Mouse (Mus musculus) frontal cortex, adult (tissue): ENCODE measurements around the gene Cd48.
"Not testable (repeated sequence)": the region's sequence is repeated elsewhere in the genome, so short reads cannot be mapped to it uniquely, and the experiment has no call there.

Experiments used
- ATAC-seq: cut with Nextera tagmentation; 2 replicates; pipeline ENCODE4 v1.9.2; 2017; ENCODE audit warnings: mild to moderate bottlenecking, moderate library complexity, mixed read lengths; ENCODE audit not compliant: low TSS enrichment

Cd48 gene

DNA sequence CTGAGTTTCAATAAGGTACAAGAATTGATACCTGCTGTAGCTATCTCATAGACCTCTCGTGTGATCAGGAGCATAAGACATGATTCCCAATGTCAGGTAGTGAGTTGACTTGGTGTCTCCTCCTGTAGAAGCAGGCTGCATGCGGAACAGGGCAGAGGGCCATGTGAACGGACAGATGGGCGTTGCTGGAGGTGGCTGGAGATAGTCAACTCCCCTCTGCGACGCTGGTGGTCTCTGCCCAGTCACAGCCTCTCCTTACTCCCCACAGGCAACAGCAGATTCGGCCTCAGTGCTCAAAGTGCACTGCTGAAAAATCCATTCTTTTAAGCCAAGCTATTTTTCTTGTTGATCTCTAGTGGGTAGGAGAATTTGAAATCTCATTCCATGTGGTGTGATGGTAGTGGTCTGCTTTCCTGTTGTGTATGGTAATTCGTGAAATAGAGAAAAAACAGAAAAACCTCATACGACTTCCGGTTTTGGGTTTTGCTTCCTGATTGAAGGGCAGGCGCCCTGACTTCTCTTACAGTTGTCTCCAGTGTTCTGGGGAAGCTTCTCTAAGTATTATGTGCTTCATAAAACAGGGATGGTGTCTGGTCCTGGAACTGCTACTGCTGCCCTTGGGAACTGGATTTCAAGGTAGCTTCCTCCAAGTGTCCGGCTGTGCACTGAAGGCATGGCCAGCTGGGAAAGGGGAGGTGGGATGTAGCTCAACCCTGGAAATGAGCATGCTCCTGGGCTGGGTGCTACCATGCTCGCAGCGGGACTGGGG is at the start of gene Cd48:
TSS of gene Cd48 (plus strand) at position 479 of the 769 bp plus-strand sequence.
- no peak for ATAC-seq

DNA sequence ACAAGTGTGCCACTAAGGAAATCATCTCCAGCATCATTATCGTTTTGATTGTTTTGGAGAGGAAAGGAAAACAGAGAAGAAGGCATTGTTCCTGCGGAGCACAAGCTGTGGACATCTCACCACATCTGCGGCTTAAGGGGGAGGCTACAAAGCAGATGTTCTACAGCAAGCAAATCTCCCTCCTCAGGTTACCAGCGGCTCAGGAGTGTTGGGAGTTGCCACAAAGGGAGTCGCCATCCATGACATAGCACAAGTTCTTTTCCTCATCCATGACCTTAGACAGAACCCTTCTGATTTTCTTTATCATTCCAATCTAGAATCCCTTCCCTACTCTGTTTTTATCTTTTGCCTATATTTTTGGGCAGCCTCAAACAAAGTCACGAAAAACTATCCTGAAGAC is 46.1 kb upstream of the Cd48 start:
- no peak for ATAC-seq

DNA sequence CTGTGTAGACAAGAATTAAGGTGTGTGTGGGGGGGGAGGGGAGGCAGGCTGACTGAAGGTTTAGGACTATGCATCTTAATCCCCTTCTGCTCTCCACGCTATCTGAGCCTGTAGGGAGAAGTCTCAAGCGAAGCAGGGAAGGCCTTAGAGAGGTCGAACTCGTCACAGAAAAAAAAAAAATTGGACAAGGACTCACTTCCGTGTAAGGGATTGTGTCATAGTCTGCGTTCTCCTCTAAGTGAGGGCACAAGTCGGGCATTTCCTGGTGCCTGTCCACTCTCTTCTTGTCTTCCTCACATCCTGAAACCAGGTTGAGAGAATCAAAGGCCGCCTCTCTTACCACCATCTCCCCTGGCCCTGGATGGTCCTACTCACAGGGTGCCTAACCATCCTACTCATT is 44.7 kb upstream of the Cd48 start:
- ATAC-seq = no peak

DNA sequence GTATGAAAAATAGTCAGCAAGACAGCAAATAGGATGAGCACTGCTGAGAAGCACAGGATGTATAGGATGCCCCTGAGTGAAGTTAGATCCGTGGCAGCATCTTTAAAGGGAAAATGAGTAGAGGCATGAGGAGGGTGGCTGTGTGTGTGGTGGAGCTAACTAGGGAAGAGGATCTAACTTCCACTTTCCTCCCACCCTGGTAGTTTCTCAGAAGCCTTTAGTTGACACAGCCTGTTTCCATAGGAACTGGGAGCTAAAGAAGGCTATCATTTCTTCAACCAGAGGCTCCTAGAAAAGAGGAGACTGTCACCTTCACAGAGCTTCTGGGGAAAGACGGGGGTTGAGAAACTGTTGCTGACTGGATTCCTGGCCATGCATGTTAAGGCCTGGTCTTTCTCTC is 43.1 kb upstream of the Cd48 start:
- ATAC-seq = peak; percentile 81

DNA sequence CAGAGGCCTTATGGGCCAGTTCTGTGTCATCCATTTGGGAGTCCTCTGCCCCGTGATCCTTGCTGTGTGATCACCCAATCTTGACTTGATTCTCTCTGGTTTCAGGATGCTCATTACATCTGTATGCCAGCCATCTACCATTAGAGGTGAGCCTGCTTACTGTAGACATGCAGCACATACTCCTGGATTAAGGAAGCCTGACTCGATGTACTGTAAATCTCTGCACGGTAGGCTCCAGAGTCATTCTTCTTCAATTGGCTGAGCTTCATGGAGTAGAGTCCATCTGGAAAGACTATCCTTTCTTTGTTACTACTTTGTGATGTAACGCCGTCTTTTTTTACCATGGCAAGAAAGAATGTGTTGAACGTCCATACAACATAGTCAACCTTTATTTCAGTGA is 41.0 kb upstream of the Cd48 start:
- ATAC-seq = no peak

DNA sequence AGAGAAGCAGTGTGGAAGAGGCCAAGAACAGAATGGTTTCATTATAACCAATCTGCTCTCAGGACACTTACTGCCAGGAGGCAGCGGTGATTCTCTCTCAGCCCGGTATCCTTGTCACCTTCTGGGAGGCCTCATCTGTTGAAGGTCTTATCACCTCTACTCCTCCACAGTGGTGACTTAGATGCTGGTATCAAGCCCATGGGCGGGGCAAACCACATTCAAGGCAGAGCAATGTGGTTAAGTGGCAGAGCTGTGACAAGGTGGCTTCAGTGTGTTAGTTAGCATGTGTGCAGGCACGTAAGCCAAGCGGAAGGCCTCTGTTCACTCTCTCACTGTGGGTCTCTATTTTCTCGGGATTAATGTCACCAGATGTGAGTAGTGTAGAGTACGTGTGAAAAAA is 38.2 kb upstream of the Cd48 start:
- no peak for ATAC-seq

DNA sequence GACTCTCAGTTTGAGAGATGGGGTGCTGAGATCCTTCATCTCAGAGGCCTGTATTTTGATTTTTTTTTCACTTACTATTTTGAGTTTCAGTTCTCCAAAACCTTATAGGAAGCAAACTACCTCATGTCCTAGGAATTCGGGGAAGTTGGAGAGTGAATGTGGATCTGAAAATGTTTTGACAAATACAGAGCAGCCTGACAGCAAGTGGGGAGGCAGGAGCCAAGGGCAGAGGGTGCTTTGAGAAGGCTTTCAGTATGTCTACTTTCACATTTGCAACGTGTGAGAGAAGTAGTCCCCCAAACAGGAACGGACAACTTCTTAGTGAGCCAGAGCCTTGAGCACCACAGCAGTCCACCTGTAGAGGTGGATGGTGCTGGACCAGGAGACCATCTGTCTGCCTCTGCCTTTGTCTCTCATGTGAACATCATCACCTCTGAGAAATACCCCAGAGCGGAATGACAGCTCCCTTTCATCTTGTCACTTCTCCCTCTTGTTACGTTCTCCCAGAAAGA is 35.3 kb upstream of the Cd48 start:
- ATAC-seq = no peak

DNA sequence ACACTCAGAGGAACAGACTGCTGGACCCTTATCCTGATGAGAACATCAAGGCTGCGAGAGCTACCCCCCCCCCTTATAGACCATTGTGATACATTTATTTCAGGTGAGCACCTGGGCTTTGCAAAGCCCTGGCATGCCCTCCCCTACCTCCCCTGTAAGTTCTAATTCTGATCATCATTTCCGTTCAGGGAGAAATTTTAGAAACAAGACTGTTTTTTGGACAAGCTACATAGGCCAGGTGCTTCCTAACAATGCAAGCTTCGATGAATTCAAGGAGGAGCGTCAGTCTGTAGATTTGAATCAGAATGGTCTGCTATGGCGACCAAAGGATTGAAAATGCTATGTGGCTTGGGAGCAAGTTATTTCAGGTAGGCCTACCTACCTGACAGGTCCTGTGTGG is 34.1 kb upstream of the Cd48 start:
- ATAC-seq = no peak

DNA sequence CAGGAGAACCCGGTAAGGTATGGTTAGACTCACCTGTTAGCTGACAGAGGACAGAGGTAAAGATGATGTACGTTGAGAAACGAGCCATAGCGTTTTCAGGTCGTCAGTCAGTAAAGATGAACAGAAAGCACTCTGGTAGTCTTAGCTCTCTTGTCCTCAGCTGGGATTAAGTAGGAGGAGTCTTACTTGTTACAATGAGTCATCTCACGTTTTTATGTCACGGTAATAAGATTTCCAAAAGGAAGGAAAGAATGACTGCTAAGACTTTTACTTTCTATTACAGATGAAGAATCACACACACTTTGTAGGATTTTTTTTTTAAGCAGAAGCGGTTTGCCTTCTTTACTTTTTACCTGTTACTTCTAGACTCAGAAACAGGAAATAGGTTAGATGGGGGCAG is 33.0 kb upstream of the Cd48 start:
- no peak for ATAC-seq

DNA sequence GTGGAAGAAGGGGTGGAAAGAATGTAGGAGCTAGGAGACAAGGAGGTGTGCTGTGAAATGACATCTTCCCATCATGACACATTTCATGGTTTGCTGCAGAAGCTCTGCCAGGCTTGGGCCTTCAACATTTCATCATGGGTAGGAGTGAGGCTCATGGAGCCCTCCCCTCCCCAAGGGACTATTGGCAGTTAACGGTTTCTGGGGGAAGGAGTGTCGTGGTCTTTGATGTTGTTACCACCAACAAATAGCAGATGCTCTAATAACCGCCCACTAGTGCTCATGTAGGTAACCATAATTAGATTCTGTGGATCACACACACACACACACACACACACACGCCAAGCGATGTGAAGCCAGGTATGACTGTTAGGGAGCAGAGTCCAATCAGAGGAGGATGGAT is 29.1 kb upstream of the Cd48 start, which contains the start of gene Slamf7:
TSS of gene Slamf7 (minus strand) at position 302 of the 400 bp plus-strand sequence.
- ATAC-seq = no peak

DNA sequence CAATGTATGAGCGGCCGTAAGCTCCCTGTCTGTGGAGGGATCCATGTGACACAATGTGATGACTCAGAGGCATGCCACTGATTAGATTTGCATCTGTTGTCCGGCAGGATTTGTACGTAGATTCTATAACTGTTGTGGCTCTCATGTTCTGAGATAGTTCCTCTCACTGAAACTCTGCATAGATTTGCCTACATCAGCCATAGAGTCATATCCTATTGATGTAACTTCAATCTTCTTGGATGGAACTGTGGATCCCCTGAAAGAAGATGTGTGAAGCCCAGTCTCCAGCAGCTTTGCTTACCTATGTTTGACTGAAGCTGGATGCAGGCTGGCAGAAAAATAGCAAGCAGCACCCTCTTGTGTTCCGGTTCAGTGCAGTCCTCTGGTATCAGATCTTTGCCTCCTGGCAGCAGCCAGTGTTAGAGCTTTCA is 23.2 kb upstream of the Cd48 start:
- ATAC-seq = peak; percentile 95

DNA sequence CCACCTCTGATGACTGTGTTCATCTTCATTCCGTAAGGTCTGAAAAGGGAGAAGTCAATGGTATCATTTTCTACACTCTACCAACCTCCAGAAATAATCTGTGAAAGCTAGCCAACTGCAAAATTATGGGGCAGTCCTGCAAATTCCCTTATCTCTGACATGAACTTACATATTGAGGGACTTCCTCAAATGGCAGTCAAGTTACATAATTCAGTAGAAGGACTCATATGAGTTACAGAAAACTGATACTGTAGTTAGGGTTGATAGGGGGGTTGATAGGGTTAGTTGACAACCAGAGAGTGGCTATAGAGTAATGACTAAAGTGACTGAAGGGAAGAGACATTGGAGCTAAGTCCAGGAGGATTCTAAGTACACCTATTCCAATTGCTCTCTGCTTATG is 21.4 kb upstream of the Cd48 start:
- no peak for ATAC-seq

DNA sequence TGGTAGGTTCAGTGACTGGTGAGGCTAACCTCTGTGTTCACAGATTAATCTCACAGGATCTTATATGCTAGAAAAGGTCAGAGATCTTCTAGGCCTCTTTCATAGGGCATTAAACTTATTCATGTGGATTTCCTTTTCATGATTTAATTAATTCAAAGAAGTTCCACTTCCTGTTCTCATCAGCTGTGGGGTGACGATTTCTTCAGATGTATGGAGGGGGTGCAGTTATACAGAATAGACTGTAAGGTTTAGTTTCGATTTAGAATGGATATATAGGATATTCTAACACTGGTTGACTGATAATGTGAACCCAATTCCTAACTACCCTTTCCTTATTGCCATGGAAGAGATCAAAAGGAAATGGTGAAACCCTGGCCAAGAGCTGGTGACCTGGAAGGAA is 20.3 kb upstream of the Cd48 start:
- no peak for ATAC-seq

DNA sequence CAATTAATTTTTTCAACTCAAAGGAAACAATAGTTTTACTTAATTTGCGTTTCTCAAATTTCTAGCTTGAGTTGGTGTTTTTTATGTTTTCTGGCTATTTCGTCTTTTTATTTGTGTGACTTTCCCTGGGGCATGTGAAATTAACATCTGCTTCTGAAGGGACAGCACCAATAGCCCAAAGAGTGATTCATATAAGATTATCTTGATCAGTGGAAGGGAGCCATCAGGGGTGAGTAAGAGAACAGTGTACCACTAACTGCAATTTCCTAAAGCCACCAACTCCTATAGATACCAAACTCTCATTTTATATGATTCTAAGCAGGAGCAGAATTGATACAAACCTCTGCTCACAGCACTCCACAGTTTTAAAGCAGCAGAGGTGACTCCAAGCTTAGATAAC is 18.1 kb upstream of the Cd48 start:
- ATAC-seq = no peak

DNA sequence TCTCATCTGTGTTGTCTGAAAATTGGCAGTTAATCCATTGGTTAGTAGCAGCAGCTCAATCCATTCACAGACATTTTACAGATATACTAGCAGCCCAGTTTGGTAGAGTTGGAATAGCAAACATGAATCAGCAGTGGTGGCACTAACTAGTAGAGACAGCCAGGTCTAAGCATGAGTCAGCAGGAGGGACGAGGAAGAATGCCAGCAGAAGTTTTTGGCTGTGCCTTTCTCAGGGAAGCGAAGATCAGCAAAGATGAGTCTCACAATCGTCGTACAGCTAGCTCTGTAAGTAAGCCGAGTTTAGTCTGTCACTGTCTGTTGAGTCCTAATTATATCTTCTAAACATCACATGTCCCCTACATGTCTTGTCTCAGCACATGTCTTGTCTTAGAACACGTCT is 15.5 kb upstream of the Cd48 start:
- ATAC-seq = peak; percentile 70

DNA sequence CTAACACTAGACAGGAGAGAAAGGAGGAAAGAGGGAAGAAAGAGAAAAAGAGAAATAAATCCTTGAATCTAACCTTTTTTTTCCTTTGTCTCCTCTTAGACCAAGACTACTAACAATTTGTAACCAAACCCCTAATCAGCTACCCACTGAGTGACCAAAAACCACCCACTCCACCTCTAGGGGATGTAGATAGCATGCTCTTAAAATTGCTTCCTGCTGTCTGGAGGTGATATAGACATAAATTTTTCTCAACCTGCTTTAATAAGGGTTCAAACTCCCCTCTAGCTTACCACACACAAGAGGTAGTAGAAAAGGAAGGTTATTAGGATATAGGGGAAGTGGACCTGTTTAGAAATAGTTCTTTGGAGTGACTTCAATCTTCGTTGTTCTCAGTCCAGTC is 14.6 kb upstream of the Cd48 start:
- no peak for ATAC-seq

DNA sequence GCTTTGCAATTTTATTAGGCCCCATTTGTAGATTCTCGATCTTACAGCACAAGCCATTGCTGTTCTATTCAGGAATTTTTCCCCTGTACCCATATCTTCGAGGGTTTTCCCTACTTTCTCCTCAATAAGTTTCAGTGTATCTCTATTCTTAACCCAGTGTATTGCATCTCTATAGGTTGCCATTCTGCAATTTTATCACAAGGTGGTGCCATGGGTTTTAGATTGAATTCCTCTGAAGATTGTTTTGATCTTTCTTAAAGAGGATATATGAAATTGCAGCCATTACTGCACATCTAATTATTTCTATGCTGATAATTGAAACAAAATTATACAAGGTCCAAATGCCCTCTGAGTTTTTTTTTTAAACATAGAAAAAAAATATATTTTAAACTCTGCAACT is 9.4 kb upstream of the Cd48 start:
- ATAC-seq = not testable (repeated sequence)

DNA sequence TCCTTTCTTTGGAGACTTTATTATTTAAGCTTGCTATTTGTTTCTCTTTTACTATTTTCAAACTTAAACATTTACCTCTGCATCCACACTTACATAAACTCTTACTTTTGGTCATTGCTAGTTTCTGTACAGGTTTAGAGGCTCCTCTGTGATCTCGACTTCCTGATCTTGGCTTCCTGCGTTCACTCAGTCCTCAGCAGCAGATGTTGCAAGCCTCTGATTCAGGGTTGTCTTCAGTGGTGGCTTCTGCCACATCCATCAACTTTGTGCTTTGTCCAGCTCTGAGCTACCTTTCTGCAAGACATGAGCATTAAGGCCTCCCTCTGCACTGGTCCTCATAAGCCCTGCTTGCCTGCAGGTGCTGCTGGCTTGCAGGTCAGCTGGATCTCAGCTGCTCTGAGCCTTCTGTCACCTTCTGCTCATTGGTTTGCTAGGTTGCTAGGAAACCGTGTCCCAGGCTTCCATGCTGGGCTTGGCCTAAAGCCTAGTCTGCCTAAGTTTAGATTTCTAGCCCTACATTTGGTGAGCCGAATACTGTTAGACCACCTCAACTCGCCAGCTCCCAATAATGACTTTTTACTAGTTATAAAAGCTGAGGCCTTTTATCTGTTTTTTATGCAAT is 8.8 kb upstream of the Cd48 start:
- peak; percentile 93 for ATAC-seq

DNA sequence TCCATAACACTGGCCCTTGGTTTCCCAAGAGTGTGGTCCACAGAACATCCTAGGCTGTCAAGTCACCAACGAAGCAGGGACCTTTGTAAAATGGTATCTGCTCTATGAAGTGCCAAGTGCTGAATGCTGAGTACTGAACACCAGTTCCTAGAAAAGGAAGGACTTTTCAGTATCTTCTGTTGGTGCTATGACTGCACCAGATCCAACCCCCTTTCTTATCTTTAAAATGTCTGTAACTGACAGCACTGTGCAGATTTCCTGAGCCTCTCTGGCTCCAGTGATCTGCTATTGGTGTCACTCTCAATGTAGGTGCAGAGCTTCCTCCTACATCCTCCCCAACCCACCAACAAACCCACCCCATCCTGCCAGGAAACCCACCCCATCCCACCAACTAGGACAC is 7.3 kb upstream of the Cd48 start:
- ATAC-seq = no peak

DNA sequence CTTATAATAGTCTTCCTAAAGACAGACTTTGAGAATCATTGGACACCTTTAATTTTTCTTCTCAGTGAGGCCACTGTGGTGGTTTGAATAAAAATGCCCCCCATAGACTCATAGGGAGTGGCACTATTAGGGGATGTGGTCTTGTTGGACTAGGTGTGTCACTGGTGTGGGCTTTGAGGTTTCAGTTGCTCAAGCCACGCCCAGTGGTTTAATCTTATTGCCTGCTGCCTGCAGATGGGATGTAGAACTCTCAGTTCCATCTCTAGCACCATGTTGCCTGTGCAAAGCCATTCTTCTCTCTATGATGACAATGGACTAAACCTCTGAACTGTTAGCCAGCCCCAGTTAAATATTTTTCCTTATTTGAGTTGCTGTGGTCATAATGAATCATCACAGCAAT is 4.1 kb upstream of the Cd48 start:
- no peak for ATAC-seq

DNA sequence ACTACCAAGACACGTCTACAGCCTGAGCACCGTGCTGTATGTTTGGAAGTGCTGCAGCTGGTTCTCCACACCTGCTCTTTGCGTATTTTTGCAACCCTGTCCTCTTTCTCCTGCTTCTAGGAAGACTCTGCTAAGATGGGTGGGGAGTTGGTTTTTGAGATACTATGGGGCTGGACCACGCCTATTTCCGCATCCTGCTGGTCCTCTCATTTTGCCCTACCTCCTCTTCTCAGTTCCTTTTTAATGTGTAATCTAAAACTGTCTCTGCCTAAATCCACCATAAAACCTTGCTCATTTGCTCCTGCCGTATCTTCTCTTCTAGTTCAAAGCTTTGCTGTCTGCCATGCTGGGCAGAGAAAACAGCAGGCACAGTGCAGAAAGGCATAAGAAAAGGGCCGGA is 800 bp upstream of the Cd48 start:
- ATAC-seq = no peak

DNA sequence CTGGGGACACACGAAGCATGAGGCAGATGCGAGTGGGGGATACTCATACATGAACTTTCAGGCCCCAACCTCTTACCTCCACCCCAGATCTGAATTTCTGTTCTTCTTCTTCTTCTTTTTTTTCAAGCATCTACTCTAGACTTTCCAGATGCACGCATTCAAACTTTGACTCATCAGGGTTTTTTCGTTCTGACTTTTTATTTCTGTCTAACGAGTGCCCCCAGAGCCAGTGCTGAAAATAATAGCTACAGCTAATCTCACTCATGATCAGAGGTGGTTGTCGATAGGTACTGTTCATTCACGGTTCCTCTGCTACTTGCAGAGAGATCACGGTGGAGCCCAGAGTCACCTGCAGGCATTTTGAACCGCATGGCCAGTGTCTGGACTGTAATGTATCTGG is 3.1 kb downstream of the Cd48 start:
- ATAC-seq = no peak

DNA sequence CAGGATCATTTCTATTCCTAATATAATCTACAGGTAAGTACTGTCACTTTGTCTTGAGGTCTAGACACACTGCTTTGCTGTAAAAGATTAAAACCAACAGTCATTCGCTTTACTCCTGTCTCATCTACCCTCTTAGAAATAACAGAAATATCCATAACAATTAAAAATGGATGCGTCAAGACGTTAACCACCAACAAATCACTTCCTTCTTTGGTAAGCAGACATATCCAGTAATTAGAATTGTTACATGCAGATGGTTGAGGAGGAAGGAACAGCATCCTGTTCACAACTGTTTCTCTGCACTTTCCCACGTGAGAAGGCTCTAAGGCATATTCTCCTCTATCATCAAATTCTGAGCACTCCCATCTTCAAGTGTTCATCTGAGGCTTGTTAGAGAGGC is 5.5 kb downstream of the Cd48 start:
- ATAC-seq = no peak

DNA sequence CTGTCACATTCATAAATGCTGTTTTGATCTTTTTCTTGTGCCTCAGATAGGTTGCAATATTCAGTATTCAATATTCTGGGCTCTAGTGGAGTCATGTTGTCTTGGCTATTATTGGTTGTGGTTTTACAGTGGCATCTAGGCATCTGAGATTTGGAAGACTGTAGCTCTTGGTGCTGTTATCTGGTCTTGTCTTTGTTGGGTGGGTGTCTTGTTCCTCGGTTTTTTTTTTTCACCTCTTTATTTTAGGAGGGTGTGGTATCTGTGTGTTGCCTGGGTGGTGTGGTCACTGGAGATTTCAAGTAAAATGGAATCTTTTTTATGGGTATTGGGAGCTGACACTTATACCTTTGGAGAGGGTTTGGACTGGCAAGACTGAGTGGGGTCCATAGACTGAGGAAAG is 12.1 kb downstream of the Cd48 start:
- no peak for ATAC-seq
